Mouse (Mus musculus) liver, adult 2 months (tissue): ENCODE results near the gene Nufip2. TPM values are rescaled to one million over a fixed set of nuclear protein-coding genes. Genes with fewer than 3 reads are reported as not detected.

Experiments used
- DNase-seq: peaks from one replicate; pipeline ENCODE4 v3.0.0-alpha.2; 2011; ENCODE audit warnings: low read depth, low spot score; ENCODE audit errors: extremely low read depth
- H3K27ac ChIP-seq: fragments of 200-500 bp; replicated peaks from 2 replicates; pipeline ENCODE4 v1.5.1; 2012; ENCODE audit warnings: low read depth, mild to moderate bottlenecking, control low read depth, inconsistent platforms, low read length; ENCODE audit not compliant: insufficient read depth
- H3K27me3 ChIP-seq: fragments of 200-500 bp; 2 replicates; pipeline ENCODE4 v1.6.1; 2012; ENCODE audit warnings: mild to moderate bottlenecking, moderate library complexity, low read length, inconsistent platforms; ENCODE audit not compliant: control insufficient read depth, insufficient read depth
- H3K36me3 ChIP-seq: fragments of 200-500 bp; 2 replicates; pipeline ENCODE4 v1.6.1; 2012; ENCODE audit warnings: low read length, inconsistent platforms; ENCODE audit not compliant: control insufficient read depth, insufficient read depth
- H3K4me1 ChIP-seq: fragments of 200-500 bp; 2 replicates; pipeline ENCODE4 v1.6.1; 2011; ENCODE audit warnings: low read length; ENCODE audit not compliant: control insufficient read depth, insufficient read depth
- H3K4me3 ChIP-seq: fragments of 200-500 bp; 2 replicates; pipeline ENCODE4 v1.5.1; 2011; ENCODE audit warnings: low read depth, mild to moderate bottlenecking, control low read depth, low read length, moderate library complexity; ENCODE audit not compliant: insufficient read depth
- H3K79me2 ChIP-seq: fragments of 200-500 bp; 2 replicates; pipeline ENCODE4 v1.6.1; 2012; ENCODE audit warnings: inconsistent platforms, mild to moderate bottlenecking, low read length, moderate library complexity; ENCODE audit not compliant: control insufficient read depth, insufficient read depth
- H3K9ac ChIP-seq: fragments of 200-500 bp; 2 replicates; pipeline ENCODE4 v1.6.1; 2012; ENCODE audit warnings: low read depth, mild to moderate bottlenecking, control low read depth, inconsistent platforms, low read length
- CTCF ChIP-seq: fragments of 200-500 bp; IDR thresholded peaks from 2 replicates; pipeline ENCODE4 v1.5.1; 2011; ENCODE audit warnings: low read depth, low read length, control low read depth
- POLR2A ChIP-seq: fragments of 200-500 bp; IDR thresholded peaks from 2 replicates; pipeline ENCODE4 v1.6.1; 2011; ENCODE audit warnings: low read length, control low read depth; ENCODE audit not compliant: insufficient read depth; ENCODE audit errors: extremely low read depth
- WGBS: fragments of 180-500 bp; shearing (Covaris S2); methylation state at CpG from one replicate; pipeline ENCODE4 v1.1.7; 2018; 5-methylcytosine and 5-hydroxymethylcytosine counted together
- polyA plus RNA-seq: library from polyadenylated mRNA; depleted of rRNA; stranded (reverse); fragments of >200 nt; gene quantifications from 2 replicates; pipeline ENCODE4 v1.2.3, GENCODE M21; 2012; rRNA removed
- total RNA-seq: library from RNA; depleted of rRNA; stranded (reverse); fragments of >200 nt; gene quantifications from 2 replicates; pipeline ENCODE4 v1.2.3, GENCODE M21; 2014; rRNA removed

Gene Nufip2
- total and polyA plus RNA-seq, 2 experiments: 8.3 to 21.7 TPM

GRCm38 (mm10) chr11:77787707-77788106, 101.8 kb downstream of the Nufip2 start, which contains the start of gene Gm10277:
Gene Gm10277, minus strand, starts transcription at chr11:77787747.
- TF ChIP-seq CTCF (no peak), POLR2A (no peak)
- WGBS: 25% methylated on average over 5 of the region's 5 CpGs
- H3K9ac ChIP-seq: no peak within 1 kb of the TSS; the same call in 1 of the 2 replicates
- no peak within 1 kb of the TSS for H3K4me3 ChIP-seq
- H3K4me1 ChIP-seq: peaks cover 64% of the 10 kb centered on the region
- no peaks in the 10 kb centered on the region for H3K27me3 ChIP-seq
- H3K79me2 ChIP-seq: peaks cover 41% of the 10 kb centered on the region
- H3K36me3 ChIP-seq: no peaks in the 10 kb centered on the region
- H3K27ac ChIP-seq: peak within 1 kb of the TSS; percentile 84
- peak; percentile 62 for DNase-seq

DNA sequence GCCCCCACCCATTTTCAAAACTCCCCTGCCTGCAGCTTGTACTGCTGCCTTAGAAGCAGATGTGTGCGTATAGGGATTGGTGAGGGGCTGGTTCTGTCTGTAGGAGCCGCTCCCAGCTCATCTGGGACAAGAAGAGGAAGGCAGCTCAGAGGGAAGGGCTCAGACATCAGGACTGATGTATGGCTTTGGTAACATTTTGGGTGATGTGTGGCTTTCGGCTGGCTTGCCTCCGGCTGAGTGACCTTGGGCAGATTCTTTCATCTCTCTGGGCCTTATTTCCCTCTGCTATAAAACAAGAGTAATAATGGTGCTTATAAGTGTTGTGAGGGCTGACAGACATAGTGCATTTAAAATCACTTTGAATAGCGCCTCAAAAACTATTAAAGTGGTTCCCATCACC, 103.6 kb downstream of the Nufip2 start:
- H3K27ac ChIP-seq: no peak overlapping the region
- 88% methylated on average over 5 of the region's 5 CpGs for WGBS
- H3K9ac ChIP-seq: no peak overlapping the region
- no peaks in the 10 kb centered on the region for H3K36me3 ChIP-seq
- H3K79me2 ChIP-seq: peaks cover 35% of the 10 kb centered on the region
- H3K4me1 ChIP-seq: peaks cover 53% of the 10 kb centered on the region
- no peaks in the 10 kb centered on the region for H3K27me3 ChIP-seq
- H3K4me3 ChIP-seq: no peak overlapping the region
- TF ChIP-seq CTCF (no peak), POLR2A (no peak)
- DNase-seq: no peak

- Histone ChIP-seq H3K4me3 (no peak overlapping the region), H3K36me3 (no peaks in the 10 kb centered on the region), H3K9ac (peak overlapping the region; percentile 46; the same call in 1 of the 2 replicates), H3K79me2 (peaks cover 31% of the 10 kb centered on the region), H3K27ac (peak overlapping the region; percentile 66), H3K27me3 (no peaks in the 10 kb centered on the region), H3K4me1 (peaks cover 46% of the 10 kb centered on the region)
- TF ChIP-seq POLR2A: no peak
- TF ChIP-seq CTCF: no peak
- 11% methylated on average over 9 of the region's 9 CpGs for WGBS
- DNase-seq: no peak
Observed at GRCm38 (mm10) chr11:77790286-77790685, 104.3 kb downstream of the Nufip2 start.

- Histone ChIP-seq H3K27ac (peak overlapping the region; percentile 66), H3K79me2 (peaks cover 34% of the 10 kb centered on the region), H3K27me3 (no peaks in the 10 kb centered on the region), H3K4me1 (peaks cover 36% of the 10 kb centered on the region), H3K4me3 (no peak overlapping the region), H3K9ac (peak overlapping the region; percentile 56), H3K36me3 (no peaks in the 10 kb centered on the region)
- DNase-seq: no peak
- 49% methylated on average over 8 of the region's 8 CpGs for whole genome bisulfite sequencing
- no peak for TF ChIP-seq POLR2A
- no peak for TF ChIP-seq CTCF
Observed at GRCm38 (mm10) chr11:77791241-77791727, 105.3 kb downstream of the Nufip2 start.

Other genes starting within 250 kb of the Nufip2 start
- gene Coro6, start 223.7 kb upstream of the Nufip2 start, total RNA-seq: 0.07 and 0.09 TPM in 2 replicates
- 0.16 and 0.19 TPM in 2 replicates for gene Coro6, start 223.7 kb upstream of the Nufip2 start, polyA plus RNA-seq
- gene Ankrd13b, start 196.5 kb upstream of the Nufip2 start, total RNA-seq: 0.37 and 0.67 TPM in 2 replicates
- 4.8 and 8.0 TPM in 2 replicates for gene Ankrd13b, start 196.5 kb upstream of the Nufip2 start, polyA plus RNA-seq
- 2.8 and 4.4 TPM in 2 replicates for gene Git1, start 192.6 kb upstream of the Nufip2 start, total RNA-seq
- gene Git1, start 192.6 kb upstream of the Nufip2 start, polyA plus RNA-seq: 8.9 and 11.2 TPM in 2 replicates
- 43.0 and 44.8 TPM in 2 replicates for gene Abhd15, start 171.0 kb upstream of the Nufip2 start, total RNA-seq
- 32.7 and 55.6 TPM in 2 replicates for gene Abhd15, start 171.0 kb upstream of the Nufip2 start, polyA plus RNA-seq
- gene Trp53i13, start 170.2 kb upstream of the Nufip2 start, total RNA-seq: 1.5 and 1.6 TPM in 2 replicates
- gene Trp53i13, start 170.2 kb upstream of the Nufip2 start, polyA plus RNA-seq: 5.8 and 6.2 TPM in 2 replicates
- not detected in 2 replicates for gene Gm10392, start 167.0 kb upstream of the Nufip2 start, total RNA-seq
- not detected in 2 replicates for gene Gm10392, start 167.0 kb upstream of the Nufip2 start, polyA plus RNA-seq
- 23.0 and 24.6 TPM in 2 replicates for gene Taok1, start 78.3 kb upstream of the Nufip2 start, total RNA-seq
- 2.5 and 2.6 TPM in 2 replicates for gene Taok1, start 78.3 kb upstream of the Nufip2 start, polyA plus RNA-seq
- not detected in 2 replicates for gene Cryba1, start 39.1 kb downstream of the Nufip2 start, total RNA-seq
- gene Cryba1, start 39.1 kb downstream of the Nufip2 start, polyA plus RNA-seq: not detected in 2 replicates
- 28.6 and 33.7 TPM in 2 replicates for gene Myo18a, start 77.1 kb downstream of the Nufip2 start, total RNA-seq
- 33.8 and 42.0 TPM in 2 replicates for gene Myo18a, start 77.1 kb downstream of the Nufip2 start, polyA plus RNA-seq
- not detected in 2 replicates for gene Gm10277, start 101.6 kb downstream of the Nufip2 start, total RNA-seq
- not detected in 2 replicates for gene Gm10277, start 101.6 kb downstream of the Nufip2 start, polyA plus RNA-seq
- gene Pipox, start 207.9 kb downstream of the Nufip2 start, total RNA-seq: 238 and 251 TPM in 2 replicates
- gene Pipox, start 207.9 kb downstream of the Nufip2 start, polyA plus RNA-seq: 219 and 222 TPM in 2 replicates
- not detected in 2 replicates for gene Sez6, start 244.6 kb downstream of the Nufip2 start, total RNA-seq
- gene Sez6, start 244.6 kb downstream of the Nufip2 start, polyA plus RNA-seq: not detected in 2 replicates